Mouse (Mus musculus): ENCODE measurements around the gene Ntpcr. TPM values are rescaled to one million over a fixed set of nuclear protein-coding genes. Genes with fewer than 3 reads are reported as not detected.

The Ntpcr gene
- polyA plus RNA-seq (2016; fragmentation: Nextera tagmentation; extraction: Ambion mirVana) = 17.2 and 17.8 TPM in 2 replicates

DNA sequence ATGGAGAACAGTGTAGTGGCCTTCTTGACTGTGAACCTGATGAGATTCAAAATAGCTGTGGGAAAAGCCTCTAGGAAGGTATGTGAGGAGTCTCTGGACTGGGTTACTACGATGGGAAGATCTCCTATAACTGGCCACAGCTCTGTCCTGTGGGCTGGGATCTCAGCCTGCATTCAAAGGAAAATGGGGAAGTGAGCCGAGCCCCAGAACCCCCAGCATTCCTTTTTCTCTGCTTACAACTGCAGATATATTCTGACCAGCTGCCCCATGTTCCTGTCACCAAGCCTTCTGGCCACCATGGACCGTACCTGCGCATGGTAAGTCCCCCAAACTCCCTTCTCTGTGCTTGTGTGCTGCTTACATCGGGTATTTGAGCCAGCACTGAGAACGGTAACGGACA, at the start of gene Ntpcr:
Gene Ntpcr, plus strand, starts transcription at position 218 of the 400 bp plus-strand sequence.
- no peaks in the 10 kb centered on the region for H3K9me3 ChIP-seq
- no peak within 1 kb of the TSS for H3K27ac ChIP-seq
- H3K4me3 ChIP-seq = no peak within 1 kb of the TSS
- no peaks in the 10 kb centered on the region for H3K27me3 ChIP-seq (ENCODE audit: poor library complexity, severe bottlenecking)
- H3K36me3 ChIP-seq (replicated peaks) = no peaks in the 10 kb centered on the region
- WGBS = 82% methylated on average over 7 of the region's 7 CpGs
- DNase-seq (ENCODE audit: extremely low spot score, low spot score) = no peak
- H3K4me1 ChIP-seq = peaks cover 21% of the 10 kb centered on the region

DNA sequence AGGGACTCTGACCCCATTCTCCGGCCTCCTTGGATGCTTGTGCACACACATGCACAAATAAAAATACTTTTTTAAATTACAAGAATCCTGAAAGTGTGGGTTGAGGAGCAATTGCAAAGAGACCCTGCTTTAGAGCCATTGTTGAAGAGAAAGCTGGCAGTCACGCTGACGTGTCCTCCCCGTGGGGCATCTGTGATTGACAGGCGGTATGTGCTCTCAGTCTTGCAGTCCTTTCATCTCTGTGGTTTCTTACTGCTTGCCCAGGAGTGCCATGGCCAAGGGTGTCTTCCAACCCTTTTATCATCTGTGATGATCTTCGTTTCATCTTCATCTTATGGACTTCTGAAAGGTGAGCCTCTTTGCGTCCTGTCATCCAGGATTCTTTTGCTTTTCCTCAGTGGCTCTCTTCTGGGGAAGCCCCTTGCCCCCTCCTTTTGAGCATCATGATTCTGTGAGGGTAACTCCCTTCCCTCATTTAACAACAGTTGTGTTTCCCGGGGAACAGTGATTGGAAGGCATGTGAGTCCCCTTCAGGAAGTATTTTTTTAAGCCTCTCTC, 48.8 kb upstream of the Ntpcr start:
- WGBS = 63% methylated on average over 8 of the region's 8 CpGs
- DNase-seq (ENCODE audit: extremely low spot score, low spot score) = no peak
- Histone ChIP-seq H3K4me3 (no peak overlapping the region), H3K9me3 (no peaks in the 10 kb centered on the region), H3K4me1 (peaks cover 24% of the 10 kb centered on the region), H3K27me3 (ENCODE audit: poor library complexity, severe bottlenecking) (no peaks in the 10 kb centered on the region), H3K27ac (peak overlapping the region; percentile 42; the same call in 1 of the 2 replicates), H3K36me3 (replicated peaks) (no peaks in the 10 kb centered on the region)

- H3K36me3 ChIP-seq (replicated peaks) = no peaks in the 10 kb centered on the region
- no peak overlapping the region for H3K27ac ChIP-seq
- no peak for DNase-seq (ENCODE audit: extremely low spot score, low spot score)
- H3K27me3 ChIP-seq (ENCODE audit: poor library complexity, severe bottlenecking) = no peaks in the 10 kb centered on the region
- 79% methylated on average over 6 of the region's 6 CpGs for WGBS
- no peaks in the 10 kb centered on the region for H3K9me3 ChIP-seq
- H3K4me1 ChIP-seq = peaks cover 17% of the 10 kb centered on the region
- no peak overlapping the region for H3K4me3 ChIP-seq
These were observed 44.5 kb upstream of the Ntpcr start for GRCm38 (mm10) chr8:125685216-125685760.

DNA sequence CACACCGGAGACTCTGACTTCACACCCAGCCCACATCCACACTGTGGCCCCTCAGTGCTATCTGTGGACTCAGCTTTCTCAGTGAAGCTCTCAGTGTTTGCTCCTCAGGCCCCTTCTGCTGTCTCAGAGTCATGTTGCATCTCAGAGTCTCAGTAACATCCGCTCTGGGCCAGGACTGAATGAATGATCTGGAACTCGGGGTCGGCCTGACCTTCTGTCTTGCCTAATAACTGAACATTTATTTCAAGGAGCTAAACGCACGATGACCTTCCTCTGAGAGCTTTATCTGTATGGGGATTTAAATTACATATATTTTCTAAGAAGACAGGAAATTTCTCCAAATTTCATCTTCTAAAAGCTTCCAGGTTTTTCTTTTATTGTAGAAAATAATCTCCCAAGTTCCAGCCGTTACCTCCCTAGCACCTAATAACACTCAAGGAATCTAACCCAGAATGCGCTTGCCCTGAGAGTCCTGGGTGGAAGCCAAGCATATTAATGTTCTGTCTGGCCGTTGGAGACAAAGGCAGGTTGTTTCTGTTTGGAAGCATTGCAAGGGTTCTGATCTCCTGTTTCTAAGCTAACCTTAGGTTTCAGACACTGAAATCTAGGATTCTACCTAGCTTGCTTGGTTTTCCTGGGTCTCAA, 43.4 kb upstream of the Ntpcr start:
- Histone ChIP-seq H3K27me3 (ENCODE audit: poor library complexity, severe bottlenecking) (peaks cover 3% of the 10 kb centered on the region; the same call in 1 of the 2 replicates), H3K27ac (no peak overlapping the region), H3K4me1 (peaks cover 15% of the 10 kb centered on the region), H3K36me3 (replicated peaks) (no peaks in the 10 kb centered on the region), H3K4me3 (no peak overlapping the region), H3K9me3 (no peaks in the 10 kb centered on the region)
- WGBS = 92% methylated on average over 9 of the region's 9 CpGs
- DNase-seq (ENCODE audit: extremely low spot score, low spot score) = no peak

GRCm38 (mm10) chr8:125690166-125690915, 39.4 kb upstream of the Ntpcr start:
- H3K36me3 ChIP-seq (replicated peaks) = no peaks in the 10 kb centered on the region
- WGBS = 75% methylated on average over 15 of the region's 15 CpGs
- H3K9me3 ChIP-seq = no peaks in the 10 kb centered on the region
- peak overlapping the region; percentile 30; the same call in 1 of the 2 replicates for H3K27ac ChIP-seq
- no peak overlapping the region for H3K4me3 ChIP-seq
- H3K4me1 ChIP-seq = peaks cover 14% of the 10 kb centered on the region
- DNase-seq (ENCODE audit: extremely low spot score, low spot score) = no peak
- H3K27me3 ChIP-seq (ENCODE audit: poor library complexity, severe bottlenecking) = peaks cover 3% of the 10 kb centered on the region; the same call in 1 of the 2 replicates

- Histone ChIP-seq H3K27ac (peak overlapping the region; percentile 30; the same call in 1 of the 2 replicates), H3K4me3 (no peak overlapping the region), H3K9me3 (no peaks in the 10 kb centered on the region), H3K36me3 (replicated peaks) (no peaks in the 10 kb centered on the region), H3K4me1 (peaks cover 14% of the 10 kb centered on the region), H3K27me3 (ENCODE audit: poor library complexity, severe bottlenecking) (peaks cover 3% of the 10 kb centered on the region; the same call in 1 of the 2 replicates)
- DNase-seq (ENCODE audit: extremely low spot score, low spot score) = no peak
- 87% methylated on average over 3 of the region's 3 CpGs for WGBS
These were observed 38.8 kb upstream of the Ntpcr start for GRCm38 (mm10) chr8:125690961-125691360.

DNA sequence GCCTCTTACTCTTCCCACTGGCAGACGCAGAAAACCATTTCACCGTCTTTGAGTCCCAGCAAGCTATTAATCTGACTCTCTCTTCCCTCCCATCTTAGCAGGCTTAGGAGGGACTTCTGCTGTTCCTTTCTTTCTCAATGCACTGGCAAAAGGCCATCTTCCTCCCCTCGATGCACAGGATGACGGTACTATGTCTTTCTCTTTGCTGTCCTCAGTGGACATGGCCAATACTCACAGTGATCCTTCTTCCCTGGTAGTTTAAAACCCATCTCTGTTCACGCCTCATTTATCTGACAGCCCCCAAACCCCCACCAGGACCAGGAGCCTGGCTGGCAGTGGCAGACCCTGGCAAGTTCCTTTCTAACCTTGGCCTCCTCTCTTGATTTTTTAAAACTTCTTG, 37.3 kb upstream of the Ntpcr start:
- H3K27me3 ChIP-seq (ENCODE audit: poor library complexity, severe bottlenecking) = peaks cover 3% of the 10 kb centered on the region; the same call in 1 of the 2 replicates
- H3K9me3 ChIP-seq = no peaks in the 10 kb centered on the region
- H3K36me3 ChIP-seq (replicated peaks) = no peaks in the 10 kb centered on the region
- WGBS = 74% methylated on average over 5 of the region's 5 CpGs
- H3K4me3 ChIP-seq = no peak overlapping the region
- H3K4me1 ChIP-seq = peaks cover 14% of the 10 kb centered on the region
- no peak for DNase-seq (ENCODE audit: extremely low spot score, low spot score)
- no peak overlapping the region for H3K27ac ChIP-seq

GRCm38 (mm10) chr8:125693197-125693596, 36.6 kb upstream of the Ntpcr start:
- Histone ChIP-seq H3K27me3 (ENCODE audit: poor library complexity, severe bottlenecking) (peaks cover 3% of the 10 kb centered on the region; the same call in 1 of the 2 replicates), H3K4me1 (peaks cover 14% of the 10 kb centered on the region), H3K36me3 (replicated peaks) (no peaks in the 10 kb centered on the region), H3K4me3 (no peak overlapping the region), H3K27ac (no peak overlapping the region), H3K9me3 (no peaks in the 10 kb centered on the region)
- 84% methylated on average over 3 of the region's 3 CpGs for WGBS
- DNase-seq (ENCODE audit: extremely low spot score, low spot score) = no peak

- WGBS = 91% methylated on average over 6 of the region's 6 CpGs
- H3K36me3 ChIP-seq (replicated peaks) = no peaks in the 10 kb centered on the region
- no peak for DNase-seq (ENCODE audit: extremely low spot score, low spot score)
- no peak overlapping the region for H3K4me3 ChIP-seq
- H3K27ac ChIP-seq = no peak overlapping the region
- H3K4me1 ChIP-seq = peaks cover 2% of the 10 kb centered on the region; the same call in 1 of the 2 replicates
- no peaks in the 10 kb centered on the region for H3K9me3 ChIP-seq
- peaks cover 2% of the 10 kb centered on the region; the same call in 1 of the 2 replicates for H3K27me3 ChIP-seq (ENCODE audit: poor library complexity, severe bottlenecking)
These were observed 33.8 kb upstream of the Ntpcr start for GRCm38 (mm10) chr8:125695951-125696350.

- WGBS = 81% methylated on average over 6 of the region's 6 CpGs
- H3K27ac ChIP-seq = no peak overlapping the region
- no peaks in the 10 kb centered on the region for H3K36me3 ChIP-seq (replicated peaks)
- H3K9me3 ChIP-seq = no peaks in the 10 kb centered on the region
- no peak for DNase-seq (ENCODE audit: extremely low spot score, low spot score)
- H3K27me3 ChIP-seq (ENCODE audit: poor library complexity, severe bottlenecking) = no peaks in the 10 kb centered on the region
- H3K4me3 ChIP-seq = no peak overlapping the region
- no peaks in the 10 kb centered on the region for H3K4me1 ChIP-seq
These were observed 30.3 kb upstream of the Ntpcr start for GRCm38 (mm10) chr8:125699391-125700025.

DNA sequence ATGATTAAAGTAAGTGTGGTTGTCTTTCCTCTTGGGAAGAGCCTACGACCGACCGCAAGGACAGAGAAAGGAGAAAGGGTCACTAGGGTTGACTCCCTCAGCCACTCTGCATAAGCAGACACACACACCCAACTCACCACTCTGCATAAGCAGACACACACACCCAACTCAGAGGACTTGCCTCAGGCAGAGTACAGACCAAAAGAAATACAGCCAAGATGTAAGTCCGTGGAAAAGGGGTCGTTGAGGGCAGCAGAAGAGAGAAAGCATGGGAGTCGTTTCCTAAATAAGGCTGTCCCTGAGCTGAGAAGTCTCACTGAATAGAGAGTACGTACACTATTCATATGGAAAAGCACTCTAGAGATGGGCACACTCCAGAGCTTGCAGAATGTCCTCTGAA, 29.4 kb upstream of the Ntpcr start:
- Histone ChIP-seq H3K27me3 (ENCODE audit: poor library complexity, severe bottlenecking) (no peaks in the 10 kb centered on the region), H3K27ac (no peak overlapping the region), H3K4me3 (no peak overlapping the region), H3K4me1 (no peaks in the 10 kb centered on the region), H3K36me3 (replicated peaks) (no peaks in the 10 kb centered on the region), H3K9me3 (no peaks in the 10 kb centered on the region)
- no peak for DNase-seq (ENCODE audit: extremely low spot score, low spot score)
- WGBS = 83% methylated on average over 7 of the region's 7 CpGs

- Histone ChIP-seq H3K4me3 (no peak overlapping the region), H3K4me1 (no peaks in the 10 kb centered on the region), H3K36me3 (replicated peaks) (no peaks in the 10 kb centered on the region), H3K27ac (no peak overlapping the region), H3K27me3 (ENCODE audit: poor library complexity, severe bottlenecking) (no peaks in the 10 kb centered on the region), H3K9me3 (no peaks in the 10 kb centered on the region)
- 87% methylated on average over 15 of the region's 15 CpGs for WGBS
- DNase-seq (ENCODE audit: extremely low spot score, low spot score) = no peak
These were observed 26.8 kb upstream of the Ntpcr start for GRCm38 (mm10) chr8:125702868-125703473.
